Mouse (Mus musculus) lung, postnatal 0 days (tissue): ENCODE results near the gene Ggta1. TPM values are rescaled to one million over a fixed set of nuclear protein-coding genes. Genes with fewer than 3 reads are reported as not detected.
"Not testable (repeated sequence)": the region's sequence is repeated elsewhere in the genome, so short reads cannot be mapped to it uniquely, and the experiment has no call there.

Experiments used
- ATAC-seq: fragments of 200-750 bp; cut with Nextera tagmentation; 2 replicates; pipeline ENCODE4 v1.8.0; 2017; ENCODE audit warnings: moderate library complexity
- DNase-seq: peaks from one replicate; pipeline ENCODE4 v3.0.0-alpha.2; 2016; ENCODE audit warnings: low spot score
- H3K27ac ChIP-seq: fragments of 300-500 bp; sonication (generic); 2 replicates; pipeline ENCODE4 v1.5.1; 2014; ENCODE audit warnings: antibody characterized with exemption, mild to moderate bottlenecking, low read length, mixed read lengths
- H3K27me3 ChIP-seq: fragments of 300-500 bp; sonication (generic); replicated peaks from 2 replicates; pipeline ENCODE4 v1.6.1; 2014; ENCODE audit warnings: low read length, mixed read lengths; ENCODE audit not compliant: insufficient read depth
- H3K36me3 ChIP-seq: fragments of 300-500 bp; sonication (generic); 2 replicates; pipeline ENCODE4 v1.6.1; 2014; ENCODE audit warnings: low read length, mixed read lengths; ENCODE audit not compliant: insufficient read depth
- H3K4me1 ChIP-seq: fragments of 300-500 bp; sonication (generic); 2 replicates; pipeline ENCODE4 v1.6.1; 2014; ENCODE audit warnings: antibody characterized with exemption, low read depth, low read length, mixed read lengths; ENCODE audit not compliant: insufficient read depth
- H3K4me2 ChIP-seq: fragments of 300-500 bp; sonication (generic); replicated peaks from 2 replicates; pipeline ENCODE4 v1.6.1; 2014; ENCODE audit warnings: low read depth, mild to moderate bottlenecking, low read length, moderate library complexity, mixed read lengths
- H3K4me3 ChIP-seq: fragments of 300-500 bp; sonication (generic); 2 replicates; pipeline ENCODE4 v1.5.1; 2014; ENCODE audit warnings: low read depth, low read length
- H3K9ac ChIP-seq: fragments of 300-500 bp; sonication (generic); replicated peaks from 2 replicates; pipeline ENCODE4 v1.6.1; 2014; ENCODE audit warnings: low read depth, mild to moderate bottlenecking
- H3K9me3 ChIP-seq: fragments of 300-500 bp; sonication (generic); 2 replicates; pipeline ENCODE4 v1.6.1; 2016; ENCODE audit warnings: low read length, mixed read lengths
- CTCF ChIP-seq: IDR thresholded peaks from 2 replicates; pipeline ENCODE4 v1.5.1; 2016; ENCODE audit warnings: antibody characterized with exemption, mild to moderate bottlenecking
- EP300 ChIP-seq: IDR thresholded peaks from 2 replicates; pipeline ENCODE4 v1.6.1; 2016; ENCODE audit warnings: antibody characterized with exemption, mild to moderate bottlenecking, control low read depth
- WGBS: fragments of 180-500 bp; shearing (Covaris S2); extraction: QIAGEN DNeasy Blood & Tissue Kit; methylation state at CpG from one replicate; pipeline ENCODE4 v1.1.7; 2014; 5-methylcytosine and 5-hydroxymethylcytosine counted together
- polyA plus RNA-seq: library from polyadenylated mRNA; unstranded; fragments of >200 nt; fragmentation: Nextera tagmentation; extraction: Ambion mirVana; gene quantifications from 2 replicates; pipeline ENCODE4 v1.2.1, GENCODE M21; 2015

Gene Ggta1
- polyA plus RNA-seq, 1 experiment from 2014 or later: 21.8 TPM

GRCm38 (mm10) chr2:35458421-35458820, 4.6 kb downstream of the Ggta1 start:
- Histone ChIP-seq H3K9me3 (no peaks in the 10 kb centered on the region), H3K27me3 (no peaks in the 10 kb centered on the region), H3K4me2 (no peak overlapping the region), H3K27ac (no peak overlapping the region), H3K9ac (no peak overlapping the region), H3K4me1 (no peaks in the 10 kb centered on the region; the same call in 1 of the 2 replicates), H3K4me3 (no peak overlapping the region), H3K36me3 (no peaks in the 10 kb centered on the region)
- TF ChIP-seq CTCF (no peak), EP300 (no peak)
- WGBS: 38% methylated on average over 4 of the region's 4 CpGs
- ATAC-seq (no peak), DNase-seq (no peak)

- no peak for TF ChIP-seq EP300
- no peak for TF ChIP-seq CTCF
- H3K4me1 ChIP-seq: no peaks in the 10 kb centered on the region
- ATAC-seq: no peak
Observed at GRCm38 (mm10) chr2:35453736-35454135, 9.3 kb downstream of the Ggta1 start.

GRCm38 (mm10) chr2:35452695-35453094, 10.3 kb downstream of the Ggta1 start:
- not testable (repeated sequence) for H3K4me2 ChIP-seq, DNase-seq, H3K9ac ChIP-seq, H3K4me1 ChIP-seq, ATAC-seq, H3K27me3 ChIP-seq, H3K36me3 ChIP-seq, H3K9me3 ChIP-seq, H3K4me3 ChIP-seq, H3K27ac ChIP-seq
- 92% methylated on average over 6 of the region's 6 CpGs for WGBS

More at GRCm38 (mm10) chr2:35453736-35454135, 9.3 kb downstream of the Ggta1 start:
- H3K27me3 ChIP-seq: no peaks in the 10 kb centered on the region
- H3K9ac ChIP-seq: no peak overlapping the region
- H3K36me3 ChIP-seq: no peaks in the 10 kb centered on the region
- H3K9me3 ChIP-seq: no peaks in the 10 kb centered on the region
- H3K4me2 ChIP-seq: no peak overlapping the region
- no peak for DNase-seq
- H3K4me3 ChIP-seq: no peak overlapping the region
- WGBS: 76% methylated on average over 3 of the region's 3 CpGs
- H3K27ac ChIP-seq: no peak overlapping the region

- Histone ChIP-seq H3K27ac (no peak overlapping the region), H3K9ac (no peak overlapping the region), H3K9me3 (no peaks in the 10 kb centered on the region), H3K4me2 (no peak overlapping the region), H3K4me3 (no peak overlapping the region), H3K36me3 (no peaks in the 10 kb centered on the region), H3K4me1 (peaks cover 2% of the 10 kb centered on the region; the same call in 1 of the 2 replicates), H3K27me3 (no peaks in the 10 kb centered on the region)
- DNase-seq (no peak), ATAC-seq (no peak)
- TF ChIP-seq CTCF (no peak), EP300 (no peak)
- WGBS: 88% methylated on average over 5 of the region's 5 CpGs
Observed at GRCm38 (mm10) chr2:35451484-35452050, 11.5 kb downstream of the Ggta1 start.

- 70% methylated on average over 4 of the region's 4 CpGs for WGBS
- Histone ChIP-seq H3K27ac (no peak overlapping the region), H3K27me3 (no peaks in the 10 kb centered on the region), H3K9ac (no peak overlapping the region), H3K4me2 (no peak overlapping the region), H3K4me3 (no peak overlapping the region), H3K36me3 (no peaks in the 10 kb centered on the region), H3K4me1 (peaks cover 2% of the 10 kb centered on the region; the same call in 1 of the 2 replicates), H3K9me3 (no peaks in the 10 kb centered on the region)
- DNase-seq (no peak), ATAC-seq (no peak)
- TF ChIP-seq EP300 (no peak), CTCF (no peak)
Observed at GRCm38 (mm10) chr2:35450856-35451255, 12.2 kb downstream of the Ggta1 start.

- no peak for ATAC-seq
- no peaks in the 10 kb centered on the region for H3K27me3 ChIP-seq
- TF ChIP-seq EP300: no peak
- no peak for TF ChIP-seq CTCF
- peaks cover 10% of the 10 kb centered on the region for H3K4me1 ChIP-seq
- 0 out of 2 replicates have a peak overlapping the region, but pooled peaks have one; percentile 20 for H3K27ac ChIP-seq
- 59% methylated on average over 12 of the region's 12 CpGs for WGBS
- no peak overlapping the region for H3K4me2 ChIP-seq
- H3K9ac ChIP-seq: no peak overlapping the region
- no peaks in the 10 kb centered on the region for H3K36me3 ChIP-seq
- H3K4me3 ChIP-seq: no peak overlapping the region
- DNase-seq: no peak
- H3K9me3 ChIP-seq: no peaks in the 10 kb centered on the region
Observed at GRCm38 (mm10) chr2:35449687-35450622, 13.1 kb downstream of the Ggta1 start.
